Mouse (Mus musculus): Measurements from ENCODE around the gene Sis.

- no peak for TF ChIP-seq CTCF (IDR thresholded peaks at IDR 0.05)
- TF ChIP-seq EP300 (IDR thresholded peaks at IDR 0.05) = no peak
These were observed at the start of gene Sis for GRCm38 (mm10) chr3:72967675-72968074.

Measured in lung, postnatal 0 days (tissue).